Comparison of ENCODE assay signal across 11 mouse cellular contexts in genomic region chr4:135571037-135571550, GRCm38 (mm10). TPM values are rescaled to one million over a fixed set of nuclear protein-coding genes. Genes with fewer than 3 reads are reported as not detected.
DNase-seq lines count a peak whose midpoint lies in the region; ATAC-seq and TF ChIP-seq lines count a peak whose summit lies in the region.
"Had no signal": no experiment of that assay in that cellular context is flagged by ENCODE, and none has a peak within 500 bp of the region (broad histone marks: within the 10 kb centered on the region; RNA-seq: fewer than 3 reads in every experiment).

No protein-coding gene starts in this region.

- H3K4me1 ChIP-seq in intestine, embryonic 14.5 days (replicated peaks; ENCODE audit: control insufficient read depth, insufficient read depth, low read length) = peaks cover 39% of the 10 kb centered on the region
- peaks cover 2% of the 10 kb centered on the region for H3K4me1 ChIP-seq in intestine, postnatal 0 days (replicated peaks; ENCODE audit: control insufficient read depth, insufficient read depth, low read length)
- H3K4me1 ChIP-seq in neural tube, embryonic 11.5 days (ENCODE audit: control insufficient read depth, insufficient read depth, low read length) = 0 out of 2 replicates have a peak, but pooled peaks cover 13% of the 10 kb centered on the region
- peaks cover 33% of the 10 kb centered on the region for H3K4me1 ChIP-seq in stomach, embryonic 16.5 days (ENCODE audit: control insufficient read depth, insufficient read depth, low read length)

- DNase-seq in adrenal gland, postnatal 10 days = peak; percentile 35
- no peak for DNase-seq in adrenal gland, adult 8-10 months
- DNase-seq in intestine, embryonic 14.5 days (ENCODE audit: low spot score) = no peak
- no peak for DNase-seq in neural tube, embryonic 11.5 days (ENCODE audit: low spot score)
- no peak for DNase-seq in neural tube, embryonic 10.5 days (ENCODE audit: extremely low spot score, low spot score)
- no peak for DNase-seq in ovary, postnatal 36 days (ENCODE audit: low spot score)
- DNase-seq: left cerebral cortex, postnatal 4 days; right cerebral cortex, postnatal 14 days had no signal

- no peak overlapping the region for H3K4me3 ChIP-seq in intestine, embryonic 14.5 days (ENCODE audit: low read depth, low read length)
- no peak overlapping the region for H3K4me3 ChIP-seq in intestine, postnatal 0 days (ENCODE audit: low read depth, low read length)
- no peak overlapping the region for H3K4me3 ChIP-seq in neural tube, embryonic 11.5 days (ENCODE audit: low read depth, low read length)
- H3K4me3 ChIP-seq in stomach, embryonic 16.5 days (replicated peaks; ENCODE audit: low read length) = peak overlapping the region; percentile 49

- no peaks in the 10 kb centered on the region for H3K36me3 ChIP-seq in intestine, embryonic 14.5 days (ENCODE audit: control insufficient read depth, insufficient read depth, low read length)
- no peaks in the 10 kb centered on the region for H3K36me3 ChIP-seq in intestine, postnatal 0 days (ENCODE audit: control insufficient read depth, insufficient read depth)
- no peaks in the 10 kb centered on the region for H3K36me3 ChIP-seq in neural tube, embryonic 11.5 days (ENCODE audit: control insufficient read depth, insufficient read depth, low read length)
- H3K36me3 ChIP-seq in stomach, embryonic 16.5 days (ENCODE audit: control insufficient read depth, insufficient read depth, low read length) = no peaks in the 10 kb centered on the region
- H3K36me3 ChIP-seq: hindbrain, embryonic 15.5 days had no signal

- no peak for TF ChIP-seq CTCF in intestine, postnatal 0 days (IDR thresholded peaks at IDR 0.05; ENCODE audit: low read depth)

- H3K9ac ChIP-seq in intestine, embryonic 14.5 days (ENCODE audit: low read length) = no peak overlapping the region
- no peak overlapping the region for H3K9ac ChIP-seq in intestine, postnatal 0 days (ENCODE audit: low read depth, low read length)
- no peak overlapping the region for H3K9ac ChIP-seq in neural tube, embryonic 11.5 days (ENCODE audit: low read length)
- H3K9ac ChIP-seq in stomach, embryonic 16.5 days (ENCODE audit: low read length) = peak overlapping the region; percentile 67
- H3K9ac ChIP-seq: hindbrain, embryonic 15.5 days had no signal

- no peak overlapping the region; the same call in 1 of the 2 replicates for H3K27ac ChIP-seq in intestine, embryonic 14.5 days (ENCODE audit: low read depth)
- no peak overlapping the region for H3K27ac ChIP-seq in intestine, postnatal 0 days (ENCODE audit: low read depth, low read length)
- no peak overlapping the region for H3K27ac ChIP-seq in neural tube, embryonic 11.5 days (ENCODE audit: low read depth, low read length)
- peak overlapping the region; percentile 83 for H3K27ac ChIP-seq in stomach, embryonic 16.5 days (ENCODE audit: low read length)
- H3K27ac ChIP-seq: hindbrain, embryonic 15.5 days had no signal

- no peak for ATAC-seq in intestine, embryonic 14.5 days (replicated peaks; ENCODE audit: low FRiP score, low TSS enrichment, low read depth)
- no peak for ATAC-seq in intestine, postnatal 0 days
- peak; percentile 27; the same call in 1 of the 2 replicates for ATAC-seq in neural tube, embryonic 11.5 days (ENCODE audit: insufficient read depth, low FRiP score, low TSS enrichment)
- ATAC-seq in stomach, embryonic 16.5 days (ENCODE audit: insufficient read depth, low FRiP score) = no peak

- 23% methylated on average over 6 of the region's 6 CpGs for WGBS in intestine, embryonic 14.5 days
- 47% methylated on average over 6 of the region's 6 CpGs for whole genome bisulfite sequencing in intestine, postnatal 0 days
- WGBS in neural tube, embryonic 11.5 days = 46% methylated on average over 6 of the region's 6 CpGs
- WGBS in stomach, embryonic 16.5 days = 42% methylated on average over 6 of the region's 6 CpGs

- no peaks in the 10 kb centered on the region for H3K9me3 ChIP-seq in intestine, embryonic 14.5 days (ENCODE audit: control insufficient read depth, low read length)
- no peaks in the 10 kb centered on the region for H3K9me3 ChIP-seq in intestine, postnatal 0 days (ENCODE audit: control insufficient read depth)
- no peaks in the 10 kb centered on the region for H3K9me3 ChIP-seq in neural tube, embryonic 11.5 days (ENCODE audit: control insufficient read depth, low read length)
- no peaks in the 10 kb centered on the region for H3K9me3 ChIP-seq in stomach, embryonic 16.5 days (replicated peaks; ENCODE audit: control insufficient read depth, low read length)
- H3K9me3 ChIP-seq: hindbrain, embryonic 15.5 days had no signal

- peak overlapping the region; percentile 11; the same call in 1 of the 2 replicates for H3K4me2 ChIP-seq in intestine, embryonic 14.5 days (ENCODE audit: low read length)
- no peak overlapping the region for H3K4me2 ChIP-seq in intestine, postnatal 0 days (replicated peaks; ENCODE audit: low read depth)
- H3K4me2 ChIP-seq in neural tube, embryonic 11.5 days (ENCODE audit: low read depth) = no peak overlapping the region
- H3K4me2 ChIP-seq in stomach, embryonic 16.5 days (ENCODE audit: low read depth, low read length) = peak overlapping the region; percentile 50

- peaks cover 40% of the 10 kb centered on the region for H3K27me3 ChIP-seq in intestine, embryonic 14.5 days (replicated peaks; ENCODE audit: control insufficient read depth, insufficient read depth, low read length)
- H3K27me3 ChIP-seq in intestine, postnatal 0 days (replicated peaks; ENCODE audit: control insufficient read depth, insufficient read depth, low read length) = peaks cover 21% of the 10 kb centered on the region; the same call in 1 of the 2 replicates
- peaks cover 55% of the 10 kb centered on the region for H3K27me3 ChIP-seq in neural tube, embryonic 11.5 days (ENCODE audit: control insufficient read depth, insufficient read depth, low read length)
- peaks cover 15% of the 10 kb centered on the region; the same call in 1 of the 2 replicates for H3K27me3 ChIP-seq in stomach, embryonic 16.5 days (ENCODE audit: control insufficient read depth, insufficient read depth, low read length)

RNA-seq across cellular contexts. Expression of gene Grhl3, which starts 2.3 kb away (rescaled TPM):
- under 1 TPM; 0.33 TPM for total RNA-seq in adrenal gland, postnatal 10 days (2021)
- under 1 TPM in 2 of 4 experiments, not detected in 2; 0.15 to 0.24 TPM for total RNA-seq in adrenal gland, adult 8-10 months (2022)
- 7.1 and 9.2 TPM in 2 replicates for polyA plus RNA-seq in intestine, embryonic 14.5 days (2014; fragmentation: Nextera tagmentation; extraction: Ambion mirVana)
- polyA plus RNA-seq in intestine, postnatal 0 days (2015; fragmentation: Nextera tagmentation; extraction: Ambion mirVana) = 0.39 and 0.51 TPM in 2 replicates
- 4.2 and 4.3 TPM in 2 replicates for polyA plus RNA-seq in neural tube, embryonic 11.5 days (2014; fragmentation: Nextera tagmentation; extraction: Ambion mirVana)
- polyA plus RNA-seq in stomach, embryonic 16.5 days (2015; fragmentation: Nextera tagmentation; extraction: Ambion mirVana) = 54.1 and 74.1 TPM in 2 replicates

Comparison
In these comparisons a context has a peak if more than half of its experiments do, and no peak if none do; other contexts are left out.
1. H3K4me2 ChIP-seq: peak in intestine, embryonic 14.5 days (single experiment) and stomach, embryonic 16.5 days (single experiment); none in intestine, postnatal 0 days (single experiment) and neural tube, embryonic 11.5 days (single experiment).